Mouse (Mus musculus) spleen, postnatal 36 days (tissue): ENCODE data around the gene Gas2l2.

ENCODE experiments used
- DNase-seq, 2 experiments: peaks; one replicate each; pipeline ENCODE4 v3.0.0; 2022; ENCODE audit warnings: low spot score in 2 of 2, mixed read lengths in 1 of 2

The Gas2l2 gene

GRCm38 (mm10) chr11:83394802-83395439 lies 34.3 kb downstream of the Gas2l2 start:
- no peak for DNase-seq

GRCm38 (mm10) chr11:83393062-83393461 lies 36.2 kb downstream of the Gas2l2 start:
- DNase-seq, result no peak

- no peak for DNase-seq
Measured at GRCm38 (mm10) chr11:83383532-83383887, 45.7 kb downstream of the Gas2l2 start.

- no peak for DNase-seq
Measured at GRCm38 (mm10) chr11:83382876-83383531, 46.3 kb downstream of the Gas2l2 start.

- no peak for DNase-seq
Measured at GRCm38 (mm10) chr11:83379745-83380341, 49.4 kb downstream of the Gas2l2 start.
